8 mouse cellular contexts compared by ENCODE assay signal in genomic region chr3:63899309-63899695, GRCm38 (mm10). TPM values are rescaled to one million over a fixed set of nuclear protein-coding genes. Genes with fewer than 3 reads are reported as not detected.
DNase-seq lines count a peak whose midpoint lies in the region; ATAC-seq lines count a peak whose summit lies in the region.

Gene Plch1 (minus strand): TSS chr3:63899472.

- ATAC-seq in heart, embryonic 16.5 days (replicated peaks; ENCODE audit: extremely low read depth, insufficient read depth, low FRiP score) = peak; percentile 69
- peak; percentile 80 for ATAC-seq in lung, embryonic 16.5 days (ENCODE audit: low read depth)
- ATAC-seq in inflammation-experienced regulatory T-cells, adult 6 months = no peak

- WGBS in heart, embryonic 16.5 days = under 1% methylated on average over 12 of the region's 12 CpGs
- under 1% methylated on average over 12 of the region's 12 CpGs for WGBS in lung, embryonic 16.5 days

- peak within 1 kb of the TSS; percentile 71 for H3K9ac ChIP-seq in heart, embryonic 16.5 days (ENCODE audit: low read length)
- H3K9ac ChIP-seq in lung, embryonic 16.5 days (ENCODE audit: low read length) = peak within 1 kb of the TSS; percentile 69

- H3K27me3 ChIP-seq in heart, embryonic 16.5 days (ENCODE audit: control insufficient read depth, insufficient read depth, low read length) = peaks cover 4% of the 10 kb centered on the region; the same call in 1 of the 2 replicates
- H3K27me3 ChIP-seq in lung, embryonic 16.5 days (ENCODE audit: control insufficient read depth, insufficient read depth, low read depth, low read length) = peaks cover 5% of the 10 kb centered on the region; the same call in 1 of the 2 replicates

- no peak within 1 kb of the TSS for H3K27ac ChIP-seq in heart, embryonic 16.5 days (ENCODE audit: low read length)
- H3K27ac ChIP-seq in lung, embryonic 16.5 days (ENCODE audit: low read length) = peak within 1 kb of the TSS; percentile 86

- H3K4me2 ChIP-seq in heart, embryonic 16.5 days (ENCODE audit: low read depth, low read length) = peak within 1 kb of the TSS; percentile 100
- peak within 1 kb of the TSS; percentile 99 for H3K4me2 ChIP-seq in lung, embryonic 16.5 days (ENCODE audit: low read depth, low read length)

- peak; percentile 22 for DNase-seq in CD4-positive, CD25-positive, alpha-beta regulatory T cell, adult 2 months (ENCODE audit: low read depth, low spot score)
- DNase-seq in R1 (ENCODE audit: low read depth, low spot score) = peak; percentile 87
- DNase-seq in embryo, embryonic 10 days (ENCODE audit: low spot score) = peak; percentile 92
- peak; percentile 63 to 81 for DNase-seq in kidney, postnatal 25 days
- DNase-seq in retina, postnatal 1 day = peak; percentile 93

- H3K4me1 ChIP-seq in heart, embryonic 16.5 days (ENCODE audit: control insufficient read depth, insufficient read depth, low read length) = peaks cover 5% of the 10 kb centered on the region; the same call in 1 of the 2 replicates
- H3K4me1 ChIP-seq in lung, embryonic 16.5 days (replicated peaks; ENCODE audit: control insufficient read depth, insufficient read depth, low read length) = peaks cover 8% of the 10 kb centered on the region; the same call in 1 of the 2 replicates

- no peaks in the 10 kb centered on the region for H3K9me3 ChIP-seq in heart, embryonic 16.5 days (replicated peaks; ENCODE audit: control insufficient read depth, low read length)
- no peaks in the 10 kb centered on the region for H3K9me3 ChIP-seq in lung, embryonic 16.5 days (ENCODE audit: control insufficient read depth, low read length)

- no peaks in the 10 kb centered on the region for H3K36me3 ChIP-seq in heart, embryonic 16.5 days (ENCODE audit: control insufficient read depth, insufficient read depth)
- no peaks in the 10 kb centered on the region for H3K36me3 ChIP-seq in lung, embryonic 16.5 days (ENCODE audit: control insufficient read depth, insufficient read depth, low read length)

- H3K4me3 ChIP-seq in heart, embryonic 16.5 days (ENCODE audit: low read length) = peak within 1 kb of the TSS; percentile 74
- peak within 1 kb of the TSS; percentile 76 for H3K4me3 ChIP-seq in lung, embryonic 16.5 days (ENCODE audit: low read length)

RNA-seq across cellular contexts. Expression of gene Plch1, which starts in this region (rescaled TPM):
- 0.33 and 1.1 TPM in 2 replicates for polyA plus RNA-seq in heart, embryonic 16.5 days (2015; fragmentation: Nextera tagmentation; extraction: Ambion mirVana)
- polyA plus RNA-seq in lung, embryonic 16.5 days (2015; fragmentation: Nextera tagmentation; extraction: Ambion mirVana) = 4.8 and 5.4 TPM in 2 replicates
- polyA plus RNA-seq in inflammation-experienced regulatory T-cells, adult 6 months (2017; shearing (Covaris generic)) = under 1 TPM in 2 of 3 experiments, not detected in 1; 0.11 to 0.19 TPM

Comparison
In these comparisons a context has a peak if more than half of its experiments do, and no peak if none do; other contexts are left out.
1. DNase-seq: peak in every context shown above with its lines; median percentile 93 in retina, postnatal 1 day; 92 in embryo, embryonic 10 days; 87 in R1; 72 in kidney, postnatal 25 days; 22 in CD4-positive, CD25-positive, alpha-beta regulatory T cell, adult 2 months.